Mouse (Mus musculus) gonadal fat pad, adult 2 months (tissue): ENCODE data around the gene Diaph3. TPM values are rescaled to one million over a fixed set of nuclear protein-coding genes. Genes with fewer than 3 reads are reported as not detected.

Source experiments
- DNase-seq: peaks from one replicate; pipeline ENCODE4 v3.0.0-alpha.2; 2012; ENCODE audit warnings: low read depth
- polyA plus RNA-seq: library from polyadenylated mRNA; depleted of rRNA; stranded (reverse); fragments of >200 nt; gene quantifications from 2 replicates; pipeline ENCODE4 v1.2.3, GENCODE M21; 2012

Gene Diaph3
- polyA plus RNA-seq, 1 experiment = 0.41 TPM

- no peak for DNase-seq
These were observed 57.1 kb downstream of the Diaph3 start for GRCm38 (mm10) chr14:87083911-87084310.

GRCm38 (mm10) chr14:87079725-87080124 lies 61.3 kb downstream of the Diaph3 start:
- no peak for DNase-seq

- DNase-seq = no peak
These were observed 66.0 kb downstream of the Diaph3 start for GRCm38 (mm10) chr14:87075021-87075531.

GRCm38 (mm10) chr14:87064281-87064680 lies 76.8 kb downstream of the Diaph3 start:
- no peak for DNase-seq

GRCm38 (mm10) chr14:87056169-87056568 lies 84.9 kb downstream of the Diaph3 start:
- no peak for DNase-seq

GRCm38 (mm10) chr14:87051187-87051586 lies 89.8 kb downstream of the Diaph3 start:
- no peak for DNase-seq

GRCm38 (mm10) chr14:87044401-87044806 lies 96.6 kb downstream of the Diaph3 start:
- DNase-seq = no peak

GRCm38 (mm10) chr14:87020240-87020639 lies 120.8 kb downstream of the Diaph3 start:
- no peak for DNase-seq

- DNase-seq = no peak
These were observed 121.3 kb downstream of the Diaph3 start for GRCm38 (mm10) chr14:87019687-87020086.

- no peak for DNase-seq
These were observed 143.7 kb downstream of the Diaph3 start for GRCm38 (mm10) chr14:86997318-86997717.

GRCm38 (mm10) chr14:86951169-86951568 lies 189.9 kb downstream of the Diaph3 start:
- no peak for DNase-seq

GRCm38 (mm10) chr14:86937953-86938352 lies 203.1 kb downstream of the Diaph3 start:
- no peak for DNase-seq

GRCm38 (mm10) chr14:86936424-86936823 lies 204.6 kb downstream of the Diaph3 start:
- DNase-seq = no peak

GRCm38 (mm10) chr14:86930763-86931162 lies 210.3 kb downstream of the Diaph3 start:
- no peak for DNase-seq

GRCm38 (mm10) chr14:86926827-86927226 lies 214.2 kb downstream of the Diaph3 start:
- DNase-seq = no peak

- DNase-seq = no peak
These were observed 242.1 kb downstream of the Diaph3 start for GRCm38 (mm10) chr14:86898898-86899297.

- peak; percentile 38 for DNase-seq
These were observed 251.8 kb downstream of the Diaph3 start for GRCm38 (mm10) chr14:86889070-86889804.

GRCm38 (mm10) chr14:86885417-86886098 lies 255.5 kb downstream of the Diaph3 start:
- DNase-seq = no peak

GRCm38 (mm10) chr14:86869536-86869935 lies 271.5 kb downstream of the Diaph3 start:
- no peak for DNase-seq

- DNase-seq = no peak
These were observed 273.9 kb downstream of the Diaph3 start for GRCm38 (mm10) chr14:86867143-86867542.

GRCm38 (mm10) chr14:86864053-86864452 lies 277.0 kb downstream of the Diaph3 start:
- DNase-seq = no peak

GRCm38 (mm10) chr14:86861277-86861946 lies 279.6 kb downstream of the Diaph3 start:
- DNase-seq = no peak
